Mouse (Mus musculus) stomach, embryonic 16.5 days (tissue): ENCODE data around the gene Knop1. TPM values are rescaled to one million over a fixed set of nuclear protein-coding genes. Genes with fewer than 3 reads are reported as not detected.

Source experiments
- ATAC-seq: fragments of 200-750 bp; cut with Nextera tagmentation; 2 replicates; pipeline ENCODE4 v1.8.0; 2017; ENCODE audit warnings: moderate number of reproducible peaks, moderate TSS enrichment; ENCODE audit not compliant: insufficient read depth, low FRiP score
- H3K27ac ChIP-seq: fragments of 300-500 bp; sonication (generic); 2 replicates; pipeline ENCODE4 v1.5.1; 2014; ENCODE audit warnings: low read length
- H3K27me3 ChIP-seq: fragments of 300-500 bp; sonication (generic); 2 replicates; pipeline ENCODE4 v1.6.1; 2014; ENCODE audit warnings: low read length, control low read depth, mixed read lengths; ENCODE audit not compliant: control insufficient read depth, insufficient read depth
- H3K36me3 ChIP-seq: fragments of 300-500 bp; sonication (generic); 2 replicates; pipeline ENCODE4 v1.6.1; 2014; ENCODE audit warnings: low read length; ENCODE audit not compliant: control insufficient read depth, insufficient read depth
- H3K4me1 ChIP-seq: fragments of 300-500 bp; sonication (generic); 2 replicates; pipeline ENCODE4 v1.6.1; 2014; ENCODE audit warnings: low read length, control low read depth, mixed read lengths; ENCODE audit not compliant: control insufficient read depth, insufficient read depth
- H3K4me2 ChIP-seq: fragments of 300-500 bp; sonication (generic); 2 replicates; pipeline ENCODE4 v1.6.1; 2014; ENCODE audit warnings: low read depth, low read length, mixed read lengths
- H3K4me3 ChIP-seq: fragments of 300-500 bp; sonication (generic); replicated peaks from 2 replicates; pipeline ENCODE4 v1.5.1; 2014; ENCODE audit warnings: mild to moderate bottlenecking, low read length
- H3K9ac ChIP-seq: fragments of 300-500 bp; sonication (generic); 2 replicates; pipeline ENCODE4 v1.6.1; 2014; ENCODE audit warnings: low read length
- H3K9me3 ChIP-seq: fragments of 300-500 bp; sonication (generic); replicated peaks from 2 replicates; pipeline ENCODE4 v1.6.1; 2016; ENCODE audit warnings: low read length, control low read depth; ENCODE audit not compliant: control insufficient read depth
- WGBS: fragments of 180-500 bp; shearing (Covaris S2); extraction: QIAGEN DNeasy Blood & Tissue Kit; methylation state at CpG from one replicate; pipeline ENCODE4 v1.1.7; 2014; 5-methylcytosine and 5-hydroxymethylcytosine counted together
- polyA plus RNA-seq: library from polyadenylated mRNA; unstranded; fragments of >200 nt; fragmentation: Nextera tagmentation; extraction: Ambion mirVana; gene quantifications from 2 replicates; pipeline ENCODE4 v1.2.1, GENCODE M21; 2015

The Knop1 gene
- polyA plus RNA-seq, 1 experiment from 2014 or later = 72.9 TPM

DNA sequence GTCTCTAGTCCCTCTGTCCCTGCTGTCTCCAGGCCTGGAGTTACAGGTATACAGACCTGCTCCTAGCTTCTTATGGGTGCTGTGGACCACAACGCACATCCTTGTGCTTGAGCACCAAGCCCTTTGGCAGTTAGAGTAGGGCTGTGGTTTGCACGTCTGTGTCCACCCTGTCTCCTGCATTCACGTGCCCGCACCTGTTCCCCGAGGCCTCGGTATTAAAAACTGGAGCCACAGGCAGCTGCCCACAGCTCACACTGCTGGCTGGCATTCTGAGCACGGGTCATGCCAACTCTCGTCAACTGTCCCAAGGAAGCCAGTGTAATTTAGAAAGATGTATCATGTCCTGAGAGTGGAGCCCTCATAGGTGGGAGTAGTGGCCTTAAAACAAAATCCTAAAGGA, 60.3 kb downstream of the Knop1 start:
- H3K4me3 ChIP-seq = no peak overlapping the region
- ATAC-seq = no peak
- 94% methylated on average over 8 of the region's 8 CpGs for WGBS

DNA sequence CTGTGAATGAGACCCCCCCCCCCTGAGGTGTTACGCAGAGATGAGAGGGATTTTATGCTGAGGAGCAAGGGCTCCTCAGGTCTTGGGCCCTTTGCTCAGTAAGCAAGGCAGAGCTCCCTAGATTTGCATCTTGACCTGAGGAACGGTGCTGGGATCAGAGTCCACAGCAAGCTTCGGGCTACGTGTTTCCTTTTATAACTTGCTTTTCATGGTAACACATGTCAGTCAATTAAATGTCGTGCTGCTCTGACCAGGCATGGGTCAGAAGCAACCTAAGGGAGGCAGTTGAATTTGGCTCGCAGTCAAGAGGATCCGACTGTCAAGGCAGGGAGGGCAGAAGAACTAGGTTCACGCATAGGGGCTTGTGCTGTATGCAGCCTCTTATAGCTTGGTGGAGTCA, 62.2 kb downstream of the Knop1 start:
- WGBS = 88% methylated on average over 8 of the region's 8 CpGs

More for the DNA sequence above, 60.3 kb downstream of the Knop1 start:
- Histone ChIP-seq H3K9ac (no peak overlapping the region), H3K27ac (no peak overlapping the region), H3K4me1 (no peaks in the 10 kb centered on the region), H3K27me3 (no peaks in the 10 kb centered on the region), H3K9me3 (no peaks in the 10 kb centered on the region), H3K36me3 (0 out of 2 replicates have a peak, but pooled peaks cover 4% of the 10 kb centered on the region), H3K4me2 (no peak overlapping the region)

More for the DNA sequence above, 62.2 kb downstream of the Knop1 start:
- Histone ChIP-seq H3K4me1 (no peaks in the 10 kb centered on the region), H3K27ac (no peak overlapping the region), H3K9ac (no peak overlapping the region), H3K4me2 (no peak overlapping the region), H3K9me3 (no peaks in the 10 kb centered on the region), H3K36me3 (0 out of 2 replicates have a peak, but pooled peaks cover 4% of the 10 kb centered on the region), H3K27me3 (no peaks in the 10 kb centered on the region), H3K4me3 (no peak overlapping the region)
- ATAC-seq = no peak

Other genes with a start within 250 kb of the Knop1 start
- 110 and 116 TPM in 2 replicates for gene Gde1, start 150.5 kb downstream of the Knop1 start, polyA plus RNA-seq
- 14.5 and 16.7 TPM in 2 replicates for gene Ccp110, start 143.7 kb downstream of the Knop1 start, polyA plus RNA-seq
- gene Vps35l, start 116.0 kb downstream of the Knop1 start, polyA plus RNA-seq = 57.2 and 60.7 TPM in 2 replicates
- 1.4 and 2.0 TPM in 2 replicates for gene Iqck, start 502 bp downstream of the Knop1 start, polyA plus RNA-seq
- gene Gprc5b, start 139.0 kb upstream of the Knop1 start, polyA plus RNA-seq = 3.3 and 3.6 TPM in 2 replicates